Mouse (Mus musculus) neutrophil, adult 65 days (primary cell): ENCODE measurements around the gene Lrfn4. TPM values are rescaled to one million over a fixed set of nuclear protein-coding genes. Genes with fewer than 3 reads are reported as not detected.

Source experiments
- total RNA-seq: library from RNA; stranded (reverse); gene quantifications from 2 replicates; pipeline ENCODE4 v1.2.4, GENCODE M21; 2023

The Lrfn4 gene
- 0.29 and 0.76 TPM in 2 replicates for total RNA-seq

GRCm38 (mm10) chr19:4615151-4616093 is at the start of gene Lrfn4:
TSS of gene Lrfn4 (minus strand) at chr19:4615667.

GRCm38 (mm10) chr19:4625179-4625828 is 9.8 kb upstream of the Lrfn4 start, which contains the start of gene Rce1:
TSS of gene Rce1 (minus strand) at chr19:4625641.

Other genes starting within 250 kb of the Lrfn4 start
- 112 and 155 TPM in 2 replicates for gene Kdm2a, start 217.4 kb downstream of the Lrfn4 start, total RNA-seq
- gene Rhod, start 176.2 kb downstream of the Lrfn4 start, total RNA-seq, result not detected in 2 replicates
- gene Syt12, start 138.2 kb downstream of the Lrfn4 start, total RNA-seq, result not detected in 2 replicates
- not detected in 2 replicates for gene 2010003K11Rik, start 117.1 kb downstream of the Lrfn4 start, total RNA-seq
- 1.5 and 1.7 TPM in 2 replicates for gene Pcx, start 105.2 kb downstream of the Lrfn4 start, total RNA-seq
- 11.7 and 17.7 TPM in 2 replicates for gene Rce1, start 10.0 kb upstream of the Lrfn4 start, total RNA-seq
- not detected in 2 replicates for gene Gm960, start 83.0 kb upstream of the Lrfn4 start, total RNA-seq
- gene Sptbn2, start 95.5 kb upstream of the Lrfn4 start, total RNA-seq, result 0.05 TPM in 1 of 2 replicates, not detected in the other
- 10.2 and 11.6 TPM in 2 replicates for gene Rbm4b, start 140.8 kb upstream of the Lrfn4 start, total RNA-seq
- 38.2 and 43.7 TPM in 2 replicates for gene Rbm4, start 178.2 kb upstream of the Lrfn4 start, total RNA-seq
- gene Gm21992, start 195.9 kb upstream of the Lrfn4 start, total RNA-seq, result 11.1 and 17.9 TPM in 2 replicates
- 35.2 and 39.3 TPM in 2 replicates for gene Rbm14, start 196.0 kb upstream of the Lrfn4 start, total RNA-seq
- gene Ccs, start 223.7 kb upstream of the Lrfn4 start, total RNA-seq, result 8.4 and 9.7 TPM in 2 replicates
- gene Ccdc87, start 223.7 kb upstream of the Lrfn4 start, total RNA-seq, result not detected in 2 replicates
- 0.92 and 1.1 TPM in 2 replicates for gene Ctsf, start 239.5 kb upstream of the Lrfn4 start, total RNA-seq